Mouse (Mus musculus): ENCODE data around the gene Pcx. TPM values are rescaled to one million over a fixed set of nuclear protein-coding genes. Genes with fewer than 3 reads are reported as not detected.

Gene Pcx
- polyA plus RNA-seq, 1 experiment = 4.0 TPM

- H3K79me2 ChIP-seq (ENCODE audit: control insufficient read depth, insufficient read depth) = peaks cover 27% of the 10 kb centered on the region
- no peaks in the 10 kb centered on the region for H3K27me3 ChIP-seq (ENCODE audit: control insufficient read depth, insufficient read depth, insufficient read length)
- H3K36me3 ChIP-seq (ENCODE audit: control insufficient read depth, insufficient read depth) = peaks cover 12% of the 10 kb centered on the region
- peaks cover 12% of the 10 kb centered on the region for H3K79me3 ChIP-seq (ENCODE audit: low read depth)
- TF ChIP-seq MYOG (IDR thresholded peaks at IDR 0.05; ENCODE audit: control insufficient read depth, extremely low read depth, insufficient read length) (no peak), FOSL1 (IDR thresholded peaks at IDR 0.05; ENCODE audit: insufficient read depth, low read length, poor library complexity, severe bottlenecking) (no peak), CTCF (IDR thresholded peaks at IDR 0.05; ENCODE audit: control insufficient read depth, insufficient read depth, insufficient read length) (no peak), MAX (IDR thresholded peaks at IDR 0.05) (no peak), MYOD1 (IDR thresholded peaks at IDR 0.05; ENCODE audit: control insufficient read depth, insufficient read length, low read depth) (no peak)
- H3ac ChIP-seq (ENCODE audit: control insufficient read depth, insufficient read length, low read depth) = peak overlapping the region; percentile 79
- peak overlapping the region; percentile 75 for H3K4me3 ChIP-seq (ENCODE audit: insufficient read depth, poor library complexity, severe bottlenecking)
Observed at GRCm38 (mm10) chr19:4614305-4615150, 104.3 kb downstream of the Pcx start.

- peak within 1 kb of the TSS; percentile 79 for H3ac ChIP-seq (ENCODE audit: control insufficient read depth, insufficient read length, low read depth)
- H3K36me3 ChIP-seq (ENCODE audit: control insufficient read depth, insufficient read depth) = peaks cover 12% of the 10 kb centered on the region
- peaks cover 27% of the 10 kb centered on the region for H3K79me2 ChIP-seq (ENCODE audit: control insufficient read depth, insufficient read depth)
- H3K4me3 ChIP-seq (ENCODE audit: insufficient read depth, poor library complexity, severe bottlenecking) = peak within 1 kb of the TSS; percentile 75
- peaks cover 12% of the 10 kb centered on the region for H3K79me3 ChIP-seq (ENCODE audit: low read depth)
- TF ChIP-seq FOSL1 (IDR thresholded peaks at IDR 0.05; ENCODE audit: insufficient read depth, low read length, poor library complexity, severe bottlenecking) (no peak), CEBPB (IDR thresholded peaks at IDR 0.05; ENCODE audit: low read depth) (no peak), MYOG (IDR thresholded peaks at IDR 0.05; ENCODE audit: control insufficient read depth, extremely low read depth, insufficient read length) (no peak), MYOD1 (IDR thresholded peaks at IDR 0.05; ENCODE audit: control insufficient read depth, insufficient read length, low read depth) (no peak), USF1 (IDR thresholded peaks at IDR 0.05; ENCODE audit: low read depth) (peak; percentile 53), MAX (IDR thresholded peaks at IDR 0.05) (peak; percentile 26), CTCF (IDR thresholded peaks at IDR 0.05; ENCODE audit: control insufficient read depth, insufficient read depth, insufficient read length) (no peak)
- no peaks in the 10 kb centered on the region for H3K27me3 ChIP-seq (ENCODE audit: control insufficient read depth, insufficient read depth, insufficient read length)
Observed at GRCm38 (mm10) chr19:4615151-4616093, 105.2 kb downstream of the Pcx start, which contains the start of gene Lrfn4. Gene Lrfn4 (minus strand): TSS chr19:4615667.

GRCm38 (mm10) chr19:4616546-4616945 is 106.3 kb downstream of the Pcx start:
- Histone ChIP-seq H3K36me3 (ENCODE audit: control insufficient read depth, insufficient read depth) (peaks cover 12% of the 10 kb centered on the region), H3K79me2 (ENCODE audit: control insufficient read depth, insufficient read depth) (peaks cover 27% of the 10 kb centered on the region), H3K79me3 (ENCODE audit: low read depth) (peaks cover 12% of the 10 kb centered on the region), H3K27me3 (ENCODE audit: control insufficient read depth, insufficient read depth, insufficient read length) (no peaks in the 10 kb centered on the region), H3K4me3 (ENCODE audit: insufficient read depth, poor library complexity, severe bottlenecking) (no peak overlapping the region), H3ac (ENCODE audit: control insufficient read depth, insufficient read length, low read depth) (no peak overlapping the region)
- TF ChIP-seq MYOG (IDR thresholded peaks at IDR 0.05; ENCODE audit: control insufficient read depth, extremely low read depth, insufficient read length) = no peak

GRCm38 (mm10) chr19:4618183-4618582 is 107.9 kb downstream of the Pcx start:
- Histone ChIP-seq H3K79me3 (ENCODE audit: low read depth) (peaks cover 6% of the 10 kb centered on the region), H3ac (ENCODE audit: control insufficient read depth, insufficient read length, low read depth) (no peak overlapping the region), H3K4me3 (ENCODE audit: insufficient read depth, poor library complexity, severe bottlenecking) (no peak overlapping the region), H3K36me3 (ENCODE audit: control insufficient read depth, insufficient read depth) (peaks cover 17% of the 10 kb centered on the region), H3K27me3 (ENCODE audit: control insufficient read depth, insufficient read depth, insufficient read length) (no peaks in the 10 kb centered on the region), H3K79me2 (ENCODE audit: control insufficient read depth, insufficient read depth) (peaks cover 20% of the 10 kb centered on the region)
- TF ChIP-seq MYOG (IDR thresholded peaks at IDR 0.05; ENCODE audit: control insufficient read depth, extremely low read depth, insufficient read length) (no peak), USF1 (IDR thresholded peaks at IDR 0.05; ENCODE audit: low read depth) (no peak), CEBPB (IDR thresholded peaks at IDR 0.05; ENCODE audit: low read depth) (no peak), MYOD1 (IDR thresholded peaks at IDR 0.05; ENCODE audit: control insufficient read depth, insufficient read length, low read depth) (no peak), FOSL1 (IDR thresholded peaks at IDR 0.05; ENCODE audit: insufficient read depth, low read length, poor library complexity, severe bottlenecking) (no peak), CTCF (IDR thresholded peaks at IDR 0.05; ENCODE audit: control insufficient read depth, insufficient read depth, insufficient read length) (no peak), MAX (IDR thresholded peaks at IDR 0.05) (no peak)

GRCm38 (mm10) chr19:4619461-4619860 is 109.2 kb downstream of the Pcx start:
- Histone ChIP-seq H3K4me3 (ENCODE audit: insufficient read depth, poor library complexity, severe bottlenecking) (no peak overlapping the region), H3K36me3 (ENCODE audit: control insufficient read depth, insufficient read depth) (peaks cover 11% of the 10 kb centered on the region), H3ac (ENCODE audit: control insufficient read depth, insufficient read length, low read depth) (no peak overlapping the region), H3K79me2 (ENCODE audit: control insufficient read depth, insufficient read depth) (peaks cover 18% of the 10 kb centered on the region), H3K27me3 (ENCODE audit: control insufficient read depth, insufficient read depth, insufficient read length) (no peaks in the 10 kb centered on the region), H3K79me3 (ENCODE audit: low read depth) (peaks cover 6% of the 10 kb centered on the region)
- TF ChIP-seq FOSL1 (IDR thresholded peaks at IDR 0.05; ENCODE audit: insufficient read depth, low read length, poor library complexity, severe bottlenecking) = no peak
- TF ChIP-seq CEBPB (IDR thresholded peaks at IDR 0.05; ENCODE audit: low read depth) = no peak
- no peak for TF ChIP-seq USF1 (IDR thresholded peaks at IDR 0.05; ENCODE audit: low read depth)
- TF ChIP-seq MYOD1 (IDR thresholded peaks at IDR 0.05; ENCODE audit: control insufficient read depth, insufficient read length, low read depth) = no peak
- no peak for TF ChIP-seq CTCF (IDR thresholded peaks at IDR 0.05; ENCODE audit: control insufficient read depth, insufficient read depth, insufficient read length)
- no peak for TF ChIP-seq MYOG (IDR thresholded peaks at IDR 0.05; ENCODE audit: control insufficient read depth, extremely low read depth, insufficient read length)
- TF ChIP-seq MAX (IDR thresholded peaks at IDR 0.05) = no peak
